Mouse (Mus musculus) forebrain, embryonic 11.5 days (tissue): ENCODE data around the gene Inka2. TPM values are rescaled to one million over a fixed set of nuclear protein-coding genes. Genes with fewer than 3 reads are reported as not detected.
A peak's percentile ranks its signal among the peaks of the same experiment; 100 is the strongest.

Source experiments
- ATAC-seq: fragments of 200-750 bp; cut with Nextera tagmentation; replicated peaks from 2 replicates; pipeline ENCODE4 v1.8.0; 2017; ENCODE audit warnings: moderate TSS enrichment; ENCODE audit not compliant: low FRiP score
- DNase-seq: peaks from one replicate; pipeline ENCODE4 v3.0.0-alpha.2; 2017; ENCODE audit warnings: low spot score
- H3K27ac ChIP-seq: fragments of 300-500 bp; sonication (generic); 2 replicates; pipeline ENCODE4 v1.5.1; 2014; ENCODE audit warnings: low read depth, low read length
- H3K27me3 ChIP-seq: fragments of 300-500 bp; sonication (generic); 2 replicates; pipeline ENCODE4 v1.6.1; 2014; ENCODE audit warnings: mild to moderate bottlenecking, low read length, mixed read lengths; ENCODE audit not compliant: control insufficient read depth, insufficient read depth
- H3K36me3 ChIP-seq: fragments of 300-500 bp; sonication (generic); 2 replicates; pipeline ENCODE4 v1.6.1; 2014; ENCODE audit warnings: mild to moderate bottlenecking, low read length, moderate library complexity, mixed read lengths; ENCODE audit not compliant: control insufficient read depth, insufficient read depth
- H3K4me1 ChIP-seq: fragments of 300-500 bp; sonication (generic); replicated peaks from 2 replicates; pipeline ENCODE4 v1.6.1; 2014; ENCODE audit warnings: low read length, mixed read lengths; ENCODE audit not compliant: control insufficient read depth, insufficient read depth
- H3K4me2 ChIP-seq: fragments of 300-500 bp; sonication (generic); 2 replicates; pipeline ENCODE4 v1.6.1; 2014; ENCODE audit warnings: low read depth, mild to moderate bottlenecking, low read length, moderate library complexity, mixed read lengths; ENCODE audit not compliant: severe bottlenecking
- H3K4me3 ChIP-seq: fragments of 300-500 bp; sonication (generic); 2 replicates; pipeline ENCODE4 v1.5.1; 2014; ENCODE audit warnings: low read depth, low read length
- H3K9ac ChIP-seq: fragments of 300-500 bp; sonication (generic); 2 replicates; pipeline ENCODE4 v1.6.1; 2014; ENCODE audit warnings: low read length
- H3K9me3 ChIP-seq: fragments of 300-500 bp; sonication (generic); 2 replicates; pipeline ENCODE4 v1.6.1; 2016; ENCODE audit warnings: low read length, mixed read lengths; ENCODE audit not compliant: control insufficient read depth
- WGBS: fragments of 180-500 bp; shearing (Covaris S2); extraction: QIAGEN DNeasy Blood & Tissue Kit; methylation state at CpG from one replicate; pipeline ENCODE4 v1.1.7; 2014; 5-methylcytosine and 5-hydroxymethylcytosine counted together
- polyA plus RNA-seq: library from polyadenylated mRNA; unstranded; fragments of >200 nt; fragmentation: Nextera tagmentation; extraction: Ambion mirVana; gene quantifications from 2 replicates; pipeline ENCODE4 v1.2.1, GENCODE M21; 2014

The Inka2 gene
- polyA plus RNA-seq: 1.8 and 2.9 TPM in 2 replicates

- no peak within 1 kb of the TSS for H3K27ac ChIP-seq
- peak; percentile 91 for DNase-seq
- peak within 1 kb of the TSS; percentile 57 for H3K4me3 ChIP-seq
- peak within 1 kb of the TSS; percentile 64 for H3K9ac ChIP-seq
- 1% methylated on average over 41 of the region's 43 CpGs for WGBS
- ATAC-seq: peak; percentile 98
- peaks cover 7% of the 10 kb centered on the region for H3K27me3 ChIP-seq
- H3K4me2 ChIP-seq: peak within 1 kb of the TSS; percentile 99
- no peaks in the 10 kb centered on the region for H3K4me1 ChIP-seq
- no peaks in the 10 kb centered on the region for H3K36me3 ChIP-seq
- H3K9me3 ChIP-seq: no peaks in the 10 kb centered on the region
Observed at GRCm38 (mm10) chr3:105704031-105705008, at the start of gene Inka2. Gene Inka2, plus strand, starts transcription at chr3:105704599.

GRCm38 (mm10) chr3:105655031-105655585, 49.3 kb upstream of the Inka2 start:
- H3K9ac ChIP-seq: no peak overlapping the region
- H3K4me3 ChIP-seq: no peak overlapping the region
- H3K27me3 ChIP-seq: no peaks in the 10 kb centered on the region
- no peak for ATAC-seq
- H3K4me2 ChIP-seq: no peak overlapping the region
- no peaks in the 10 kb centered on the region for H3K36me3 ChIP-seq
- WGBS: 93% methylated on average over 11 of the region's 11 CpGs
- H3K27ac ChIP-seq: no peak overlapping the region
- no peak for DNase-seq
- H3K9me3 ChIP-seq: no peaks in the 10 kb centered on the region
- no peaks in the 10 kb centered on the region for H3K4me1 ChIP-seq

DNA sequence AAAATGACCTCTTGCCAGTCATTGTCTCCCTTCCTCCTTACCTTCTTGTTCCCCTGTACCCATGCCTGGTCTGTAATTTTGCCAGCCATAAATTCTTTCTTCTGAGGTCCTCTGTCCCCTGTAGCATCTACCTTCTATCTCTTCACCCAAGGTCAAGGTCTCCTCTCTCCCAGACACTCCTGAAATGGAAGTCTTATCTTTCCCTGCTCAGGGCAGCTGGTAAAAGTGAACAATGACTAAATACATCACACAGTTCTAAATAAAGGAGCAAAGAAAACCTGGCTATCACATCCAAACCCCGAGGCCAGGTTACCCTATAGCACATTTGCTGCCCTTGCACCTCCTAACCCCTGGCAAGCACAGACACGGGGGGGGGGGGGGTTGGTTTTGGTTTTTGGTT, 43.9 kb upstream of the Inka2 start:
- no peak overlapping the region for H3K4me3 ChIP-seq
- WGBS: 72% methylated on average over 2 of the region's 2 CpGs
- no peak overlapping the region for H3K9ac ChIP-seq
- no peaks in the 10 kb centered on the region for H3K36me3 ChIP-seq
- H3K4me1 ChIP-seq: no peaks in the 10 kb centered on the region
- no peak overlapping the region for H3K4me2 ChIP-seq
- no peak for ATAC-seq
- no peaks in the 10 kb centered on the region for H3K27me3 ChIP-seq
- H3K27ac ChIP-seq: no peak overlapping the region
- no peaks in the 10 kb centered on the region for H3K9me3 ChIP-seq
- no peak for DNase-seq

GRCm38 (mm10) chr3:105663043-105663442, 41.4 kb upstream of the Inka2 start:
- Histone ChIP-seq H3K27me3 (no peaks in the 10 kb centered on the region), H3K9me3 (no peaks in the 10 kb centered on the region), H3K4me1 (no peaks in the 10 kb centered on the region), H3K4me3 (no peak overlapping the region), H3K4me2 (no peak overlapping the region), H3K9ac (no peak overlapping the region), H3K36me3 (no peaks in the 10 kb centered on the region), H3K27ac (no peak overlapping the region)
- DNase-seq (no peak), ATAC-seq (no peak)
- WGBS: 81% methylated on average over 8 of the region's 8 CpGs

GRCm38 (mm10) chr3:105665105-105665765, 39.2 kb upstream of the Inka2 start:
- Histone ChIP-seq H3K27me3 (no peaks in the 10 kb centered on the region), H3K9ac (no peak overlapping the region), H3K4me3 (no peak overlapping the region), H3K36me3 (no peaks in the 10 kb centered on the region), H3K9me3 (no peaks in the 10 kb centered on the region), H3K4me1 (no peaks in the 10 kb centered on the region), H3K4me2 (no peak overlapping the region), H3K27ac (no peak overlapping the region)
- ATAC-seq (no peak), DNase-seq (no peak)
- WGBS: 86% methylated on average over 9 of the region's 9 CpGs

- no peak overlapping the region for H3K9ac ChIP-seq
- no peaks in the 10 kb centered on the region for H3K9me3 ChIP-seq
- no peak overlapping the region for H3K4me3 ChIP-seq
- H3K27ac ChIP-seq: no peak overlapping the region
- DNase-seq (no peak), ATAC-seq (no peak)
- H3K4me1 ChIP-seq: no peaks in the 10 kb centered on the region
- no peak overlapping the region for H3K4me2 ChIP-seq
- H3K27me3 ChIP-seq: no peaks in the 10 kb centered on the region
- no peaks in the 10 kb centered on the region for H3K36me3 ChIP-seq
- WGBS: 69% methylated on average over 4 of the region's 4 CpGs
Observed at GRCm38 (mm10) chr3:105666996-105667523, 37.3 kb upstream of the Inka2 start.

GRCm38 (mm10) chr3:105668161-105668560, 36.2 kb upstream of the Inka2 start:
- DNase-seq (no peak), ATAC-seq (no peak)
- 48% methylated on average over 9 of the region's 9 CpGs for WGBS
- Histone ChIP-seq H3K9me3 (no peaks in the 10 kb centered on the region), H3K9ac (no peak overlapping the region), H3K27me3 (no peaks in the 10 kb centered on the region), H3K27ac (no peak overlapping the region), H3K4me1 (no peaks in the 10 kb centered on the region), H3K4me2 (no peak overlapping the region), H3K4me3 (no peak overlapping the region), H3K36me3 (no peaks in the 10 kb centered on the region)

- WGBS: 90% methylated on average over 3 of the region's 3 CpGs
- no peak overlapping the region for H3K27ac ChIP-seq
- no peak overlapping the region for H3K4me2 ChIP-seq
- no peak overlapping the region for H3K9ac ChIP-seq
- no peak overlapping the region for H3K4me3 ChIP-seq
- ATAC-seq (no peak), DNase-seq (no peak)
- H3K4me1 ChIP-seq: no peaks in the 10 kb centered on the region
- no peaks in the 10 kb centered on the region for H3K9me3 ChIP-seq
- H3K36me3 ChIP-seq: no peaks in the 10 kb centered on the region
- H3K27me3 ChIP-seq: no peaks in the 10 kb centered on the region
Observed at GRCm38 (mm10) chr3:105669776-105670175, 34.6 kb upstream of the Inka2 start.
